Mouse (Mus musculus): ENCODE measurements at regions not wholly inside any gene's neighbourhood (a gene's known extent, or its start where the extent isn't known, plus 50 kb on each side); places are given as distances from the start of the nearest gene placed in this dataset.
A peak's percentile ranks its signal among the peaks of the same experiment; 100 is the strongest.

GRCm38 (mm10) chr13:99816666-99817065 lies 84.2 kb downstream of the Cartpt start:
- Histone ChIP-seq H3K27ac (ENCODE audit: low read length) (no peak overlapping the region), H3K27me3 (replicated peaks; ENCODE audit: control insufficient read depth, insufficient read depth, low read length) (no peaks in the 10 kb centered on the region), H3K4me3 (replicated peaks; ENCODE audit: low read length) (no peak overlapping the region), H3K9ac (replicated peaks; ENCODE audit: low read depth, low read length) (no peak overlapping the region), H3K36me3 (ENCODE audit: control insufficient read depth, insufficient read depth) (no peaks in the 10 kb centered on the region), H3K4me1 (replicated peaks; ENCODE audit: control insufficient read depth, insufficient read depth, low read length) (peaks cover 7% of the 10 kb centered on the region), H3K4me2 (ENCODE audit: low read length) (no peak overlapping the region), H3K9me3 (ENCODE audit: control insufficient read depth, low read length) (no peaks in the 10 kb centered on the region)
- no peak for ATAC-seq
- WGBS: 48% methylated on average over 6 of the region's 6 CpGs

GRCm38 (mm10) chr13:99815786-99816185 lies 85.1 kb downstream of the Cartpt start:
- no peaks in the 10 kb centered on the region for H3K36me3 ChIP-seq (ENCODE audit: control insufficient read depth, insufficient read depth)
- 32% methylated on average over 6 of the region's 6 CpGs for WGBS
- no peak for ATAC-seq

DNA sequence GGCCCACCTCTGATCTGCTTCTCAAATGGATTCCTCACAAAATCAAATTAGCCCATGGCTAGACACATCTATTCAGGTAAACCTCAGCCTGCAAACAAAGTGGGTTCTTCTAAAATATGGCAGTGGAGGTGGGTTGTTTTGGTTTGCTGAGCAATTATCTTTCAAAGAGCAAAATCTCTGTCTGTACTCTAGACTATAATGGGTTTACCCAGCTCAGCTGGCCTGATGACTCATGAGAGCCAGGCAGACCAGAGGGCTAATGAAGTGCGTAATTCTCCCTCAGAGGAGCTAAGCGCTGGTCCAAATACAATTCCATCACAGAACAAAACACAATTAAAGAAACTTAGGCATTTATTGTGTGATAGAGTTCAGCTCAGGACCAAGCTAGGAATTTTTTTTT lies 86.1 kb downstream of the Cartpt start:
- Histone ChIP-seq H3K9me3 (ENCODE audit: control insufficient read depth, low read length) (no peaks in the 10 kb centered on the region), H3K4me3 (replicated peaks; ENCODE audit: low read length) (no peak overlapping the region), H3K27ac (ENCODE audit: low read length) (no peak overlapping the region), H3K27me3 (replicated peaks; ENCODE audit: control insufficient read depth, insufficient read depth, low read length) (no peaks in the 10 kb centered on the region), H3K36me3 (ENCODE audit: control insufficient read depth, insufficient read depth) (no peaks in the 10 kb centered on the region), H3K9ac (replicated peaks; ENCODE audit: low read depth, low read length) (no peak overlapping the region), H3K4me1 (replicated peaks; ENCODE audit: control insufficient read depth, insufficient read depth, low read length) (peaks cover 7% of the 10 kb centered on the region), H3K4me2 (ENCODE audit: low read length) (no peak overlapping the region)
- ATAC-seq: no peak
- WGBS: 18% methylated on average over 2 of the region's 2 CpGs

More at GRCm38 (mm10) chr13:99815786-99816185, 85.1 kb downstream of the Cartpt start:
- Histone ChIP-seq H3K4me3 (replicated peaks; ENCODE audit: low read length) (no peak overlapping the region), H3K9me3 (ENCODE audit: control insufficient read depth, low read length) (no peaks in the 10 kb centered on the region), H3K4me1 (replicated peaks; ENCODE audit: control insufficient read depth, insufficient read depth, low read length) (peaks cover 7% of the 10 kb centered on the region), H3K9ac (replicated peaks; ENCODE audit: low read depth, low read length) (no peak overlapping the region), H3K4me2 (ENCODE audit: low read length) (no peak overlapping the region), H3K27ac (ENCODE audit: low read length) (no peak overlapping the region), H3K27me3 (replicated peaks; ENCODE audit: control insufficient read depth, insufficient read depth, low read length) (no peaks in the 10 kb centered on the region)

- no peak for ATAC-seq
- Histone ChIP-seq H3K9me3 (ENCODE audit: control insufficient read depth, low read length) (no peaks in the 10 kb centered on the region), H3K27ac (ENCODE audit: low read length) (no peak overlapping the region), H3K36me3 (ENCODE audit: control insufficient read depth, insufficient read depth) (no peaks in the 10 kb centered on the region), H3K4me2 (ENCODE audit: low read length) (no peak overlapping the region), H3K9ac (replicated peaks; ENCODE audit: low read depth, low read length) (no peak overlapping the region), H3K4me3 (replicated peaks; ENCODE audit: low read length) (no peak overlapping the region), H3K27me3 (replicated peaks; ENCODE audit: control insufficient read depth, insufficient read depth, low read length) (no peaks in the 10 kb centered on the region), H3K4me1 (replicated peaks; ENCODE audit: control insufficient read depth, insufficient read depth, low read length) (peaks cover 7% of the 10 kb centered on the region)
- 70% methylated on average over 6 of the region's 6 CpGs for WGBS
Observed at GRCm38 (mm10) chr13:99814033-99814556, 86.8 kb downstream of the Cartpt start.

DNA sequence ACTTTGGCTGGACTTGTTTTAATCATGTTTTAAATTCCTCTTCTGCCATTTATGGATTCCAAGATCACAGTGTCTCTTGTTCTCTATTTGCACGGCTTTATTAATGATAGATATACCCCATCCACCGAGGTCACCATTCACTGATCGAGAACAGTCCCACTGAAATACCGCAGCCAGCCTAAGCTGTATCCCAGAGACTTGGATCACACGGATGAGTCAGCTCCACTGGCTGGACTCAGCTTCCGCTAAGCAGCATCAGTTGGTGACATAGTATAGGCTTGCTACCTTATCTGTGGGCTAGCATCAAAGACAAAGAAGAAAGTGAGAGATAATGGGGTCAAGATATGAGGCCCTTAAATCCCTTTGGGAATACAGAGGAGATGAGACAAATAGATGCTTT lies 106.4 kb downstream of the Cartpt start:
- Histone ChIP-seq H3K4me1 (replicated peaks; ENCODE audit: control insufficient read depth, insufficient read depth, low read length) (peaks cover 7% of the 10 kb centered on the region), H3K36me3 (ENCODE audit: control insufficient read depth, insufficient read depth) (no peaks in the 10 kb centered on the region), H3K4me3 (replicated peaks; ENCODE audit: low read length) (no peak overlapping the region), H3K4me2 (ENCODE audit: low read length) (no peak overlapping the region), H3K27ac (ENCODE audit: low read length) (no peak overlapping the region), H3K9ac (replicated peaks; ENCODE audit: low read depth, low read length) (no peak overlapping the region), H3K27me3 (replicated peaks; ENCODE audit: control insufficient read depth, insufficient read depth, low read length) (no peaks in the 10 kb centered on the region), H3K9me3 (ENCODE audit: control insufficient read depth, low read length) (no peaks in the 10 kb centered on the region)
- 62% methylated on average over 6 of the region's 6 CpGs for WGBS
- no peak for ATAC-seq

GRCm38 (mm10) chr13:99793786-99794435 lies 107.0 kb downstream of the Cartpt start:
- 0 out of 2 replicates have a peak overlapping the region, but pooled peaks have one; percentile 4 for H3K9ac ChIP-seq (replicated peaks; ENCODE audit: low read depth, low read length)
- peak; percentile 64; the same call in 1 of the 2 replicates for ATAC-seq
- H3K9me3 ChIP-seq (ENCODE audit: control insufficient read depth, low read length): no peaks in the 10 kb centered on the region
- no peak overlapping the region for H3K4me2 ChIP-seq (ENCODE audit: low read length)
- H3K36me3 ChIP-seq (ENCODE audit: control insufficient read depth, insufficient read depth): no peaks in the 10 kb centered on the region
- H3K27me3 ChIP-seq (replicated peaks; ENCODE audit: control insufficient read depth, insufficient read depth, low read length): no peaks in the 10 kb centered on the region
- H3K4me3 ChIP-seq (replicated peaks; ENCODE audit: low read length): no peak overlapping the region
- WGBS: 35% methylated on average over 7 of the region's 7 CpGs
- H3K27ac ChIP-seq (ENCODE audit: low read length): no peak overlapping the region
- peaks cover 7% of the 10 kb centered on the region for H3K4me1 ChIP-seq (replicated peaks; ENCODE audit: control insufficient read depth, insufficient read depth, low read length)

GRCm38 (mm10) chr13:99793001-99793400 lies 107.9 kb downstream of the Cartpt start:
- Histone ChIP-seq H3K27me3 (replicated peaks; ENCODE audit: control insufficient read depth, insufficient read depth, low read length) (no peaks in the 10 kb centered on the region), H3K27ac (ENCODE audit: low read length) (no peak overlapping the region), H3K4me2 (ENCODE audit: low read length) (no peak overlapping the region), H3K4me3 (replicated peaks; ENCODE audit: low read length) (no peak overlapping the region), H3K36me3 (ENCODE audit: control insufficient read depth, insufficient read depth) (no peaks in the 10 kb centered on the region), H3K9ac (replicated peaks; ENCODE audit: low read depth, low read length) (no peak overlapping the region), H3K4me1 (replicated peaks; ENCODE audit: control insufficient read depth, insufficient read depth, low read length) (peaks cover 7% of the 10 kb centered on the region), H3K9me3 (ENCODE audit: control insufficient read depth, low read length) (no peaks in the 10 kb centered on the region)
- no peak for ATAC-seq
- 67% methylated on average over 6 of the region's 6 CpGs for WGBS

DNA sequence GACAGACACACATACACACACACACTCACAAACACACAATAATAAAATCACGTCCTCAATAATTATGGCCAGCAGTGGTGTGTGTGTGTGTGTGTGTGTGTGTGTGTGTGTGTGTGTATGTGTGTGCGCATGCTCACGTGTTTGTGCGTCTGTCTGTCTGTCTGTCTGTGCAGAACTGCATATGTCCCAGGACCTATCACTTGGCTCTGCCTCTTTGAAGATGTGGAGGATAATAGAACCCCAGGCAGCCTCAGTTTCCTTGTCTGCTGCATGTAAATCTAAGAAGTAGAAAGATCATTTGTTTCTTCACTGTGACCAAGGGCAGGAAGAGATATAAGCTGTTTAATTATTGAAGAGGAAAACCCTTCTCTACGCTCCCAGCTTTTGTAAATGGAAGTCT lies 109.9 kb downstream of the Cartpt start:
- H3K9me3 ChIP-seq (ENCODE audit: control insufficient read depth, low read length): no peaks in the 10 kb centered on the region
- 83% methylated on average over 5 of the region's 5 CpGs for WGBS
- H3K9ac ChIP-seq (replicated peaks; ENCODE audit: low read depth, low read length): no peak overlapping the region
- no peak overlapping the region for H3K4me3 ChIP-seq (replicated peaks; ENCODE audit: low read length)
- no peaks in the 10 kb centered on the region for H3K27me3 ChIP-seq (replicated peaks; ENCODE audit: control insufficient read depth, insufficient read depth, low read length)
- ATAC-seq: no peak
- H3K27ac ChIP-seq (ENCODE audit: low read length): no peak overlapping the region
- peaks cover 7% of the 10 kb centered on the region for H3K4me1 ChIP-seq (replicated peaks; ENCODE audit: control insufficient read depth, insufficient read depth, low read length)
- H3K36me3 ChIP-seq (ENCODE audit: control insufficient read depth, insufficient read depth): no peaks in the 10 kb centered on the region
- no peak overlapping the region for H3K4me2 ChIP-seq (ENCODE audit: low read length)

DNA sequence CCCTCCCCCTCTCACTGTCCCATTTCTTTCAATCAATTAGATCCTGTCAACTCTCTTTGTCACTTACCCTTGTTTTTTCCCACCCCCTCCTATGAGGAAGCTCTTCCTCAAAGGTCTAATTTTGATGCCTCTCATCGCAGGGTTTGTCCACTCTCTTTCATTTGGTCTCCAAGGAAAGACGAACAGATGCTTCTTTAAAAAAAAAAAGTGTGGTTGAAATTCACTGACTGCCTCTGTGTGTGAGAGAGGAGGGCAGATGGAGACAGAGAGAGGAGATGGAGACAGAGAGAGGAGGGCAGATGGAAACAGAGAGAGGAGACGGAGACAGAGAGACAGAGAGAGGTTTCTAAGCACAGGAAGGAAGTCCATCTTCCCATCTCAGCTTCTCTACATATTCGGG lies 113.1 kb downstream of the Cartpt start:
- Histone ChIP-seq H3K9me3 (ENCODE audit: control insufficient read depth, low read length) (no peaks in the 10 kb centered on the region), H3K4me3 (replicated peaks; ENCODE audit: low read length) (no peak overlapping the region), H3K27ac (ENCODE audit: low read length) (no peak overlapping the region), H3K4me1 (replicated peaks; ENCODE audit: control insufficient read depth, insufficient read depth, low read length) (no peaks in the 10 kb centered on the region), H3K27me3 (replicated peaks; ENCODE audit: control insufficient read depth, insufficient read depth, low read length) (no peaks in the 10 kb centered on the region), H3K9ac (replicated peaks; ENCODE audit: low read depth, low read length) (no peak overlapping the region), H3K4me2 (ENCODE audit: low read length) (no peak overlapping the region), H3K36me3 (ENCODE audit: control insufficient read depth, insufficient read depth) (no peaks in the 10 kb centered on the region)
- WGBS: 71% methylated on average over 4 of the region's 4 CpGs
- no peak for ATAC-seq

DNA sequence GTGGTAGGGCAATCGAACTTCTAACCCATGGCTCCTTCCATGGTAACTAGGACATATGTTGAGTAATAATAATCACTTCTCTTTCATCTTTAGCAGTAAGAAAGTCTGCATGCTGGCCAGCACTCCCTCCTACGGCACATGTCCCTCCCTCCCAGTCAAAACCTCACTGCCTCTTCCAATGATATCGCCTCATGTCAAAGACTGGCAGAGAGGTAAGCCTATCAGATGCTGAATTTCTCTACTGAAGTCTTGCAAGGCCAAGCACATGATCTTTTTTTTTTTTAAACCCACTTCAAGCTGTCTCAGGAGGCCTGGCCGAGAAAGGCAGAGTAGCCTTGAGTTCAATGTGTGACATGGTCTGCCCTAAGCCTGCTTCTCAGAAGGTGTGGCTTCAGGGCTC lies 115.5 kb downstream of the Cartpt start:
- Histone ChIP-seq H3K27me3 (replicated peaks; ENCODE audit: control insufficient read depth, insufficient read depth, low read length) (no peaks in the 10 kb centered on the region), H3K9ac (replicated peaks; ENCODE audit: low read depth, low read length) (no peak overlapping the region), H3K4me2 (ENCODE audit: low read length) (no peak overlapping the region), H3K4me1 (replicated peaks; ENCODE audit: control insufficient read depth, insufficient read depth, low read length) (peaks cover 12% of the 10 kb centered on the region), H3K4me3 (replicated peaks; ENCODE audit: low read length) (no peak overlapping the region), H3K27ac (ENCODE audit: low read length) (no peak overlapping the region), H3K9me3 (ENCODE audit: control insufficient read depth, low read length) (no peaks in the 10 kb centered on the region), H3K36me3 (ENCODE audit: control insufficient read depth, insufficient read depth) (no peaks in the 10 kb centered on the region)
- 86% methylated on average over 4 of the region's 4 CpGs for WGBS
- no peak for ATAC-seq

Data from forebrain, embryonic 16.5 days (tissue).